Mouse (Mus musculus): Measurements from ENCODE around the gene Slc8a2.

DNA sequence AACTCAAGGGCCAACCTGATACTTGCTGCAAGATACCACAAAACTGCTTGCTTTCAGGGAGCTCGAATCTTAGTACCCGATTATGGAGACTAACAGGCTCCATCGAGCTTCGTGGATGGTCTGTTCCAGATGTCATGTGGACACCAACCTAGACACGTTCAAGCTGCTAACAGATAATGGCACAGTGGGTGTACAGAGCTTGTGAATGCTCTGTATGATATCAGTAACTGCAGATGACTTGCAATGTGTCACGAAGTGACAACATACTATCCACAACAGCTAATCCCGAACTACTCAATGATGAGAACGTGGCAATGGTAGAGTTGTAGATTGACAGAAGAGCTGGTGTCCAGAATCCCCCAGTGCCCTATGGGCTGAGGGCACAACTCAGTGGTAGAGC is 57.9 kb downstream of the Slc8a2 start:
- TF ChIP-seq POLR2A (IDR thresholded peaks at IDR 0.05; ENCODE audit: low read depth, low read length) = no peak
- no peak for TF ChIP-seq CTCF (IDR thresholded peaks at IDR 0.05; ENCODE audit: extremely low read depth, insufficient read depth, insufficient read length, insufficient replicate concordance)
